Mouse (Mus musculus) C2C12 (cell line): ENCODE measurements around the gene Lnx1. TPM values are rescaled to one million over a fixed set of nuclear protein-coding genes. Genes with fewer than 3 reads are reported as not detected.

Source experiments
- H3K27me3 ChIP-seq: one replicate; pipeline ENCODE4 v1.6.1; 2011; ENCODE audit not compliant: control insufficient read depth, insufficient read depth, insufficient read length
- H3K36me3 ChIP-seq: one replicate; pipeline ENCODE4 v1.6.1; 2011; ENCODE audit not compliant: control insufficient read depth, insufficient read depth
- H3K4me3 ChIP-seq: one replicate; pipeline ENCODE4 v1.5.1; 2011; ENCODE audit warnings: mild to moderate bottlenecking, control low read depth; ENCODE audit not compliant: poor library complexity, insufficient read depth, severe bottlenecking
- H3K79me2 ChIP-seq: one replicate; pipeline ENCODE4 v1.6.1; 2011; ENCODE audit not compliant: control insufficient read depth, insufficient read depth
- H3K79me3 ChIP-seq: one replicate; pipeline ENCODE4 v1.6.1; 2011; ENCODE audit warnings: low read depth, control low read depth
- H3ac ChIP-seq: one replicate; pipeline ENCODE3; 2011; ENCODE audit warnings: low read depth; ENCODE audit not compliant: control insufficient read depth, insufficient read length
- CEBPB ChIP-seq: IDR thresholded peaks from one replicate; pipeline ENCODE4 v1.6.1; 2011; ENCODE audit warnings: low read depth, mild to moderate bottlenecking, control low read depth, moderate library complexity
- CTCF ChIP-seq: IDR thresholded peaks from one replicate; pipeline ENCODE4 v1.5.1; 2011; ENCODE audit not compliant: control insufficient read depth, insufficient read depth, insufficient read length
- FOSL1 ChIP-seq: IDR thresholded peaks from one replicate; pipeline ENCODE4 v1.8.0; 2011; ENCODE audit warnings: mild to moderate bottlenecking, low read length; ENCODE audit not compliant: poor library complexity, insufficient read depth, severe bottlenecking
- MAX ChIP-seq: IDR thresholded peaks from one replicate; pipeline ENCODE4 v1.6.1; 2011; ENCODE audit warnings: mild to moderate bottlenecking, control low read depth
- MYOD1 ChIP-seq: IDR thresholded peaks from one replicate; pipeline ENCODE4 v1.6.1; 2011; ENCODE audit warnings: low read depth; ENCODE audit not compliant: control insufficient read depth, insufficient read length
- MYOG ChIP-seq: IDR thresholded peaks from one replicate; pipeline ENCODE4 v1.6.1; 2011; ENCODE audit not compliant: control insufficient read depth, insufficient read length; ENCODE audit errors: extremely low read depth
- USF1 ChIP-seq: IDR thresholded peaks from one replicate; pipeline ENCODE4 v1.6.1; 2011; ENCODE audit warnings: low read depth, mild to moderate bottlenecking, control low read depth, moderate library complexity
- polyA plus RNA-seq: library from polyadenylated mRNA; unstranded; fragments of >200 nt; fragmentation: generic; extraction: Trizol; gene quantifications from one replicate; pipeline ENCODE4 v1.2.1, GENCODE M21; 2012; ENCODE audit warnings: missing spikeins

The Lnx1 gene
- polyA plus RNA-seq, 1 experiment = 0.02 TPM

DNA sequence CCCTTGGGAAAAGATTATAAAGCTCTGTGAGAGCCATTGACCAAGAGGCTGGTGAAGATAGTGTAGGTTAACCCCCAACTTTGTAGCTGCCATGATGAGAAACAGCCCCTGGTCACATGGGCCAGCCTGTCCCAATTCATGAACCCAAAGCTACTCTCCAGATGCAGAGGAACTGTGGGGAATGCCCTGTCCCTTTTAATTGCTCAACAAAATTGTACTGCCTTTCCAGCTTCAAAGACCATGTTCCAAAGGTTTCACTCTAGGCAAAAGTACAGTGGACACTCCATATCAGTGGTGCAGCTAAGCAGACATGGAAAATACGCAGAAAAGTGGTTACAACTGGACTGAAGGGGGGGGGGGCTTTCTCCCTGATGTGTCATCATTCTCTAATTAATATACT, 53.6 kb downstream of the Lnx1 start:
- TF ChIP-seq MYOG (no peak), CTCF (no peak), CEBPB (no peak), MAX (no peak), MYOD1 (no peak), USF1 (no peak), FOSL1 (no peak)
- Histone ChIP-seq H3K79me2 (no peaks in the 10 kb centered on the region), H3K4me3 (no peak overlapping the region), H3ac (no peak overlapping the region), H3K36me3 (no peaks in the 10 kb centered on the region), H3K27me3 (no peaks in the 10 kb centered on the region), H3K79me3 (no peaks in the 10 kb centered on the region)

DNA sequence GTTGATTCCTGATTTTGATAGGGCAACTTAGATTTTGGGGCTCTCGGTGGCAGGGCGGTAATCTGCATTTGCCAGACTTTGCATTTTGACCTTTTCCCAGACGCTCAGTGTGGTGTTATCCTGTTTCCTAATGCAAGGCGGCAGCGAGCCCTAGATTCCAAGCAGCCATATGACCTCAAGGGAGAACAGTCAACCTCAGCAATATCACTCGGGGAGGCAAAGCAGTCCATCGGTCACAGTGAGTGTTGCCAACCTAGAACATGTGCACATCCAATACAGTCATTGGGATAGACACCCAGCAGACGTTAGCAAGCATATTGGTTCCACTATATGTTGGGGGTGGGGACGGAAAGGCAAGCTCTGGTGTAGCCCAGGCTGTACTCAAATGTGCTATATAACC, 54.5 kb downstream of the Lnx1 start:
- H3K36me3 ChIP-seq = no peaks in the 10 kb centered on the region
- no peak overlapping the region for H3K4me3 ChIP-seq
- H3K79me3 ChIP-seq = no peaks in the 10 kb centered on the region
- H3K27me3 ChIP-seq = no peaks in the 10 kb centered on the region
- TF ChIP-seq CTCF (no peak), MAX (no peak), MYOD1 (no peak), FOSL1 (no peak)
- H3ac ChIP-seq = no peak overlapping the region
- H3K79me2 ChIP-seq = no peaks in the 10 kb centered on the region

- Histone ChIP-seq H3K79me3 (no peaks in the 10 kb centered on the region), H3K27me3 (no peaks in the 10 kb centered on the region), H3K36me3 (no peaks in the 10 kb centered on the region), H3K79me2 (no peaks in the 10 kb centered on the region), H3K4me3 (no peak overlapping the region), H3ac (no peak overlapping the region)
- TF ChIP-seq FOSL1 (no peak), CEBPB (no peak), CTCF (no peak), MYOD1 (no peak), MYOG (no peak), MAX (no peak), USF1 (no peak)
Measured at GRCm38 (mm10) chr5:74647584-74647984, 55.1 kb downstream of the Lnx1 start.

DNA sequence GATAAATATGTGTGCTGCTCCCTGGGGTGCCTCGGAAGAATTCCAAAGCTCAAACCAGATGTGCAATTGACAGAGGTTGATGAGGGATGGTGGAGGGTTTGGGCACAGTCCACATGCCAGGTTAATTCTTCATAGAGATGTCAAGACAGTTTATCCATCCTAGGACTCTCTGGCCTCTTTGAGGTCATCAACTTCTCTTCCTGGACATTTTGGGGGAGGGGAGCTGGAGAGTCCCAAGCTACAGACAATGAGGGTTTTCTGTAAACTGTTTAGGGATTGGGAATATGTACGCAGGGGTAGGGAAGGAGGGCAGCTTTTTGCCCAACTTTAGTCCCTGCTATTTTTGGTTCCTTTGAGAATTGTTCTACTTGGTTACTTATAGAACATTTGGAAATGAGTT, 60.4 kb downstream of the Lnx1 start:
- Histone ChIP-seq H3K4me3 (no peak overlapping the region), H3ac (no peak overlapping the region), H3K79me3 (no peaks in the 10 kb centered on the region), H3K79me2 (no peaks in the 10 kb centered on the region), H3K36me3 (no peaks in the 10 kb centered on the region), H3K27me3 (no peaks in the 10 kb centered on the region)
- no peak for TF ChIP-seq MYOD1
- TF ChIP-seq MAX = no peak
- TF ChIP-seq MYOG = no peak

DNA sequence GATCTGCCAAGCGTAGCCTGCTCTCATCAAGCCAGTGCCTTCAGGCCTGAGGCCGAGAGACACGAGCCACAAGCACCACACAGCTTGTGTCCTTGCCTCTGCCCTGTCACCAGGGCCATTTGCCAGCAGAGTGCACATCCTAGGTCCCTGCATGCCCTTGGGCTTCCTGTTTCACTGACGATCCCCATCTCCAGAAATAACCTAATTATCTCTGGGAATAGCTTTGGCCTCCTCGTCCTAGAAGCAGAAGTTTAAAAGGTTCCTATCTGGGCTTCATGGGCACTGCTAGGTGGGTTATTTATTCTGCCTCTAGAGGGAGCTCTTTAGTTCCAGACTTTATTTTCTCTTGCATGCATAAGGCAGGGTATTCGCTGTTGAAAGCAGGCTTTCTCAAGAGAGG, 61.7 kb downstream of the Lnx1 start:
- no peak for TF ChIP-seq MYOG
- peak; percentile 2 for TF ChIP-seq CTCF
- Histone ChIP-seq H3K36me3 (no peaks in the 10 kb centered on the region), H3K79me2 (no peaks in the 10 kb centered on the region), H3ac (no peak overlapping the region), H3K79me3 (no peaks in the 10 kb centered on the region), H3K27me3 (no peaks in the 10 kb centered on the region), H3K4me3 (no peak overlapping the region)

- H3ac ChIP-seq = no peak overlapping the region
- no peaks in the 10 kb centered on the region for H3K79me3 ChIP-seq
- TF ChIP-seq FOSL1 = no peak
- no peaks in the 10 kb centered on the region for H3K79me2 ChIP-seq
- H3K27me3 ChIP-seq = no peaks in the 10 kb centered on the region
- no peaks in the 10 kb centered on the region for H3K36me3 ChIP-seq
- H3K4me3 ChIP-seq = no peak overlapping the region
Measured at GRCm38 (mm10) chr5:74640504-74640903, 62.2 kb downstream of the Lnx1 start.
